Mouse (Mus musculus) retina, postnatal 7 days (tissue): ENCODE measurements around the gene Elovl7.

Experiments
- DNase-seq: peaks from one replicate; pipeline ENCODE4 v3.0.0-alpha.2; 2012; ENCODE audit warnings: low read depth, low spot score

The Elovl7 gene

GRCm38 (mm10) chr13:108241715-108242114 is 27.5 kb downstream of the Elovl7 start:
- no peak for DNase-seq

GRCm38 (mm10) chr13:108245086-108245697 is 31.0 kb downstream of the Elovl7 start:
- DNase-seq, result no peak

- DNase-seq, result no peak
Measured at GRCm38 (mm10) chr13:108251106-108251505, 36.9 kb downstream of the Elovl7 start.

GRCm38 (mm10) chr13:108253977-108254376 is 39.8 kb downstream of the Elovl7 start:
- DNase-seq, result no peak

- no peak for DNase-seq
Measured at GRCm38 (mm10) chr13:108263042-108263441, 48.8 kb downstream of the Elovl7 start.

- no peak for DNase-seq
Measured at GRCm38 (mm10) chr13:108265394-108265793, 51.2 kb downstream of the Elovl7 start.

- no peak for DNase-seq
Measured at GRCm38 (mm10) chr13:108267841-108268634, 53.8 kb downstream of the Elovl7 start.

- no peak for DNase-seq
Measured at GRCm38 (mm10) chr13:108271458-108272148, 57.4 kb downstream of the Elovl7 start.

- DNase-seq, result no peak
Measured at GRCm38 (mm10) chr13:108272332-108272731, 58.1 kb downstream of the Elovl7 start.

GRCm38 (mm10) chr13:108273034-108273433 is 58.8 kb downstream of the Elovl7 start:
- DNase-seq, result no peak

- DNase-seq, result no peak
Measured at GRCm38 (mm10) chr13:108273456-108273855, 59.3 kb downstream of the Elovl7 start.

- no peak for DNase-seq
Measured at GRCm38 (mm10) chr13:108276561-108276960, 62.4 kb downstream of the Elovl7 start.

GRCm38 (mm10) chr13:108277320-108277719 is 63.1 kb downstream of the Elovl7 start:
- DNase-seq, result no peak

GRCm38 (mm10) chr13:108278592-108278991 is 64.4 kb downstream of the Elovl7 start:
- no peak for DNase-seq

- DNase-seq, result no peak
Measured at GRCm38 (mm10) chr13:108284312-108284711, 70.1 kb downstream of the Elovl7 start.

GRCm38 (mm10) chr13:108287953-108288352 is 73.7 kb downstream of the Elovl7 start:
- no peak for DNase-seq

GRCm38 (mm10) chr13:108289436-108289835 is 75.2 kb downstream of the Elovl7 start:
- DNase-seq, result no peak

- no peak for DNase-seq
Measured at GRCm38 (mm10) chr13:108290314-108290713, 76.1 kb downstream of the Elovl7 start.

- DNase-seq, result no peak
Measured at GRCm38 (mm10) chr13:108297350-108298093, 83.3 kb downstream of the Elovl7 start.

- no peak for DNase-seq
Measured at GRCm38 (mm10) chr13:108298241-108298640, 84.0 kb downstream of the Elovl7 start.

- DNase-seq, result no peak
Measured at GRCm38 (mm10) chr13:108300346-108300950, 86.2 kb downstream of the Elovl7 start.
